Mouse (Mus musculus) liver, adult 10 weeks (tissue): ENCODE data around the gene Cep85l. TPM values are rescaled to one million over a fixed set of nuclear protein-coding genes. Genes with fewer than 3 reads are reported as not detected.

Experiments used
- polyA plus RNA-seq: library from polyadenylated mRNA; stranded (reverse); fragments of 350-450 nt; fragmentation: Illumina TruSeq; extraction: RNeasy Lipid Tissue Mini Kit (QIAGEN cat#74804); gene quantifications from one replicate; pipeline ENCODE4 v1.2.3, GENCODE M21; 2014; ENCODE audit warnings: low read depth, low replicate concordance

Gene Cep85l
- 29.8 TPM for polyA plus RNA-seq

DNA sequence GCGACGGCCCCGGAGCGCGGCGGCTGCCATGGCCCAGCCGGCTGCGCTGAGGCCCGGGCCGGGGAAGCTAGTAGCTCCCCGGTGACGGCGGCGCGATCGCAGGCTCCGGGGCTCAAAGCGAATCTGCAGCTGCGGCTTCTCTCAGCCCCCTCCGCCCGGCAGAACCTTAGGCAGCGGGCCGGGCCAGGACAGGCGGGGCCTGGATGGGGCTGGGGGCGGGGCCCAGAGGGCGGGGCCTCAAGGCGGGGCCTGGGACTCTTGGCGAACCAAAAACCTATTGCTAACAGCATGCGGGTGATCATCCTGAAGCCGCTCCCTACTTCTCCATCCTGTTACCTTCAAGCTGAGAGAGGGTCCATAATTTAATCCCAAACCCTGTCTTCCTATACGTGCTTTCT lies at the start of gene Cep85l:
TSS of gene Cep85l (minus strand) at position 239 of the 398 bp plus-strand sequence.

GRCm38 (mm10) chr10:53337162-53337923 lies 42.4 kb downstream of the Cep85l start, which contains the start of gene Pln:
TSS of gene Pln (plus strand) at chr10:53337667.

Other genes starting within 250 kb of the Cep85l start
- gene Pln, start 42.3 kb downstream of the Cep85l start, polyA plus RNA-seq, result 0.79 TPM
- gene Asf1a, start 216.8 kb upstream of the Cep85l start, polyA plus RNA-seq, result 36.2 TPM